Mouse (Mus musculus): ENCODE measurements around the gene Klra2.

DNA sequence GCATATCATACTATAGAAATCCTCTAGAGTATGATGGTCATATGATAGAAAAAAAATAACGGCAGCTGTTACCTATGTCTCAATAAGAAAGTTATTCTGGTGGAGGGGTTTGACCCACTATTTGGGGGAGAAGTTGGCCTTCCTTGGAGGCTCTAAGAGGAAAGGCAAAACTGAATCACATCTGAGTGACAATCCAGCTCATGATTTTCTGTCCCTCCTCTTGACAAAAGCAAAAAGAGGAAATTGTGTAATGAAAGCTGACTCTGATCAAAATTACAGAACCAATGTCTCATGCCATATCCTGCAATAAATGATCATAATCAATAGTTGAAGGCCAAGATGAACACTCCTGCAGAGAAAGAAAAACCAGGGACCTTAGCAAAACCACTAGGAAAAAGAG, 25.1 kb upstream of the Klra2 start:
- TF ChIP-seq GATA1 (IDR thresholded peaks at IDR 0.05; ENCODE audit: borderline replicate concordance, low read length) (no peak), FLI1 (IDR thresholded peaks at IDR 0.05; ENCODE audit: low read length) (no peak)
